Mouse (Mus musculus): Measurements from ENCODE around the gene Rap1gap2. TPM values are rescaled to one million over a fixed set of nuclear protein-coding genes. Genes with fewer than 3 reads are reported as not detected.

The Rap1gap2 gene
- polyA plus RNA-seq, 1 experiment from 2014 or later: 13.1 TPM

GRCm38 (mm10) chr11:74550615-74551102 is 60.1 kb downstream of the Rap1gap2 start:
- Histone ChIP-seq H3K36me3 (no peaks in the 10 kb centered on the region), H3K4me3 (replicated peaks) (no peak overlapping the region), H3K4me2 (no peak overlapping the region), H3K27ac (replicated peaks) (no peak overlapping the region), H3K9ac (replicated peaks) (no peak overlapping the region), H3K9me3 (replicated peaks) (no peaks in the 10 kb centered on the region), H3K27me3 (replicated peaks) (no peaks in the 10 kb centered on the region), H3K4me1 (peaks cover 31% of the 10 kb centered on the region)
- WGBS: 63% methylated on average over 5 of the region's 5 CpGs
- ATAC-seq (ENCODE audit: low FRiP score): no peak

- 10% methylated on average over 7 of the region's 7 CpGs for WGBS
- Histone ChIP-seq H3K4me1 (peaks cover 16% of the 10 kb centered on the region), H3K9me3 (replicated peaks) (no peaks in the 10 kb centered on the region), H3K27ac (replicated peaks) (no peak overlapping the region), H3K4me3 (replicated peaks) (no peak overlapping the region), H3K9ac (replicated peaks) (no peak overlapping the region), H3K27me3 (replicated peaks) (no peaks in the 10 kb centered on the region), H3K36me3 (no peaks in the 10 kb centered on the region), H3K4me2 (no peak overlapping the region)
- no peak for ATAC-seq (ENCODE audit: low FRiP score)
These were observed 61.8 kb downstream of the Rap1gap2 start for GRCm38 (mm10) chr11:74548781-74549382.

GRCm38 (mm10) chr11:74546933-74547694 is 63.6 kb downstream of the Rap1gap2 start:
- 5% methylated on average over 16 of the region's 16 CpGs for WGBS
- Histone ChIP-seq H3K4me1 (peaks cover 16% of the 10 kb centered on the region), H3K9me3 (replicated peaks) (no peaks in the 10 kb centered on the region), H3K4me3 (replicated peaks) (peak overlapping the region; percentile 28), H3K9ac (replicated peaks) (peak overlapping the region; percentile 28; the same call in 1 of the 2 replicates), H3K36me3 (no peaks in the 10 kb centered on the region), H3K27me3 (replicated peaks) (no peaks in the 10 kb centered on the region), H3K27ac (replicated peaks) (peak overlapping the region; percentile 75), H3K4me2 (peak overlapping the region; percentile 59)
- peak; percentile 87 for ATAC-seq (ENCODE audit: low FRiP score)

- no peaks in the 10 kb centered on the region for H3K27me3 ChIP-seq (replicated peaks)
- H3K4me3 ChIP-seq (replicated peaks): no peak overlapping the region
- H3K9ac ChIP-seq (replicated peaks): no peak overlapping the region
- no peak overlapping the region for H3K4me2 ChIP-seq
- H3K4me1 ChIP-seq: peaks cover 16% of the 10 kb centered on the region
- H3K36me3 ChIP-seq: no peaks in the 10 kb centered on the region
- H3K27ac ChIP-seq (replicated peaks): no peak overlapping the region
- ATAC-seq (ENCODE audit: low FRiP score): no peak
- no peaks in the 10 kb centered on the region for H3K9me3 ChIP-seq (replicated peaks)
- 50% methylated on average over 4 of the region's 4 CpGs for WGBS
These were observed 64.5 kb downstream of the Rap1gap2 start for GRCm38 (mm10) chr11:74546165-74546564.

- H3K9ac ChIP-seq (replicated peaks): no peak overlapping the region
- WGBS: 97% methylated on average over 2 of the region's 2 CpGs
- H3K4me1 ChIP-seq: peaks cover 16% of the 10 kb centered on the region
- no peaks in the 10 kb centered on the region for H3K36me3 ChIP-seq
- ATAC-seq (ENCODE audit: low FRiP score): no peak
- no peaks in the 10 kb centered on the region for H3K9me3 ChIP-seq (replicated peaks)
- no peak overlapping the region for H3K4me3 ChIP-seq (replicated peaks)
- H3K27me3 ChIP-seq (replicated peaks): no peaks in the 10 kb centered on the region
- no peak overlapping the region for H3K4me2 ChIP-seq
- no peak overlapping the region for H3K27ac ChIP-seq (replicated peaks)
These were observed 65.2 kb downstream of the Rap1gap2 start for GRCm38 (mm10) chr11:74545560-74545959.

- 92% methylated on average over 4 of the region's 4 CpGs for WGBS
- Histone ChIP-seq H3K4me3 (replicated peaks) (no peak overlapping the region), H3K27ac (replicated peaks) (no peak overlapping the region), H3K4me2 (no peak overlapping the region), H3K36me3 (no peaks in the 10 kb centered on the region), H3K27me3 (replicated peaks) (no peaks in the 10 kb centered on the region), H3K9me3 (replicated peaks) (no peaks in the 10 kb centered on the region), H3K4me1 (no peaks in the 10 kb centered on the region), H3K9ac (replicated peaks) (no peak overlapping the region)
- no peak for ATAC-seq (ENCODE audit: low FRiP score)
These were observed 73.4 kb downstream of the Rap1gap2 start for GRCm38 (mm10) chr11:74537352-74537751.

GRCm38 (mm10) chr11:74536140-74536842 is 74.4 kb downstream of the Rap1gap2 start:
- Histone ChIP-seq H3K36me3 (no peaks in the 10 kb centered on the region), H3K4me1 (no peaks in the 10 kb centered on the region), H3K4me2 (no peak overlapping the region), H3K27ac (replicated peaks) (no peak overlapping the region), H3K9me3 (replicated peaks) (no peaks in the 10 kb centered on the region), H3K4me3 (replicated peaks) (no peak overlapping the region), H3K27me3 (replicated peaks) (no peaks in the 10 kb centered on the region), H3K9ac (replicated peaks) (no peak overlapping the region)
- WGBS: 32% methylated on average over 14 of the region's 14 CpGs
- ATAC-seq (ENCODE audit: low FRiP score): no peak; the same call in 1 of the 2 replicates

- H3K4me1 ChIP-seq: no peaks in the 10 kb centered on the region
- ATAC-seq (ENCODE audit: low FRiP score): no peak
- no peaks in the 10 kb centered on the region for H3K27me3 ChIP-seq (replicated peaks)
- H3K9me3 ChIP-seq (replicated peaks): no peaks in the 10 kb centered on the region
- WGBS: 90% methylated on average over 7 of the region's 7 CpGs
- no peak overlapping the region for H3K4me3 ChIP-seq (replicated peaks)
- no peak overlapping the region for H3K4me2 ChIP-seq
- H3K9ac ChIP-seq (replicated peaks): no peak overlapping the region
- H3K27ac ChIP-seq (replicated peaks): no peak overlapping the region
- no peaks in the 10 kb centered on the region for H3K36me3 ChIP-seq
These were observed 76.3 kb downstream of the Rap1gap2 start for GRCm38 (mm10) chr11:74534380-74534779.

GRCm38 (mm10) chr11:74533050-74533449 is 77.7 kb downstream of the Rap1gap2 start:
- Histone ChIP-seq H3K4me2 (no peak overlapping the region), H3K4me1 (no peaks in the 10 kb centered on the region), H3K27ac (replicated peaks) (no peak overlapping the region), H3K27me3 (replicated peaks) (no peaks in the 10 kb centered on the region), H3K36me3 (no peaks in the 10 kb centered on the region), H3K4me3 (replicated peaks) (no peak overlapping the region), H3K9ac (replicated peaks) (no peak overlapping the region), H3K9me3 (replicated peaks) (no peaks in the 10 kb centered on the region)
- WGBS: 96% methylated on average over 2 of the region's 2 CpGs
- no peak for ATAC-seq (ENCODE audit: low FRiP score)

- Histone ChIP-seq H3K36me3 (no peaks in the 10 kb centered on the region), H3K4me3 (replicated peaks) (no peak overlapping the region), H3K27me3 (replicated peaks) (no peaks in the 10 kb centered on the region), H3K27ac (replicated peaks) (no peak overlapping the region), H3K9me3 (replicated peaks) (no peaks in the 10 kb centered on the region), H3K4me2 (no peak overlapping the region), H3K9ac (replicated peaks) (no peak overlapping the region), H3K4me1 (peaks cover 2% of the 10 kb centered on the region; the same call in 1 of the 2 replicates)
- ATAC-seq (ENCODE audit: low FRiP score): no peak
- 55% methylated on average over 4 of the region's 4 CpGs for WGBS
These were observed 78.3 kb downstream of the Rap1gap2 start for GRCm38 (mm10) chr11:74532401-74532800.

- H3K27ac ChIP-seq (replicated peaks): no peak overlapping the region
- 33% methylated on average over 3 of the region's 3 CpGs for WGBS
- H3K27me3 ChIP-seq (replicated peaks): no peaks in the 10 kb centered on the region; the same call in 1 of the 2 replicates
- H3K9ac ChIP-seq (replicated peaks): no peak overlapping the region
- H3K4me3 ChIP-seq (replicated peaks): no peak overlapping the region
- no peak for ATAC-seq (ENCODE audit: low FRiP score)
- no peak overlapping the region for H3K4me2 ChIP-seq
- peaks cover 9% of the 10 kb centered on the region for H3K4me1 ChIP-seq
- no peaks in the 10 kb centered on the region for H3K9me3 ChIP-seq (replicated peaks)
- H3K36me3 ChIP-seq: no peaks in the 10 kb centered on the region
These were observed 79.0 kb downstream of the Rap1gap2 start for GRCm38 (mm10) chr11:74531725-74532124.

Measured in neural tube, embryonic 15.5 days (tissue).